Mouse (Mus musculus): ENCODE data around the gene Sh3bp5l. TPM values are rescaled to one million over a fixed set of nuclear protein-coding genes. Genes with fewer than 3 reads are reported as not detected.
"Not testable (repeated sequence)": the region's sequence is repeated elsewhere in the genome, so short reads cannot be mapped to it uniquely, and the experiment has no call there.

Sh3bp5l gene
- polyA plus RNA-seq, 1 experiment from 2014 or later, result 19.5 TPM

- not testable (repeated sequence) for ATAC-seq (ENCODE audit: insufficient number of reproducible peaks, insufficient read depth, low FRiP score, low read depth); H3K9me3 ChIP-seq (ENCODE audit: control insufficient read depth, low read length); H3K4me1 ChIP-seq (ENCODE audit: control insufficient read depth in 2 of 2, insufficient read depth in 2 of 2, low read length in 2 of 2); H3K27me3 ChIP-seq (ENCODE audit: control insufficient read depth, insufficient read depth, low read length); H3K27ac ChIP-seq (replicated peaks in 1 of 2; ENCODE audit: control insufficient read depth in 1 of 2, insufficient read depth in 1 of 2, low read depth in 2 of 2, low read length in 2 of 2); H3K4me3 ChIP-seq (ENCODE audit: control insufficient read depth in 1 of 2, insufficient read depth in 1 of 2, low read depth in 1 of 2, low read length in 2 of 2); H3K4me2 ChIP-seq (ENCODE audit: low read length); H3K9ac ChIP-seq (ENCODE audit: low read length); H3K36me3 ChIP-seq (ENCODE audit: control insufficient read depth, insufficient read depth, low read length)
- no CpG with 5 or more reads among the region's 6 CpGs for WGBS
Measured at GRCm38 (mm10) chr11:58362562-58362961, 32.0 kb downstream of the Sh3bp5l start.

GRCm38 (mm10) chr11:58364454-58364853, 33.9 kb downstream of the Sh3bp5l start:
- Histone ChIP-seq H3K9me3 (ENCODE audit: control insufficient read depth, low read length) (no peaks in the 10 kb centered on the region), H3K4me2 (ENCODE audit: low read length) (no peak overlapping the region), H3K27ac (replicated peaks in 1 of 2; ENCODE audit: control insufficient read depth in 1 of 2, insufficient read depth in 1 of 2, low read depth in 2 of 2, low read length in 2 of 2) (no peak overlapping the region), H3K9ac (ENCODE audit: low read length) (no peak overlapping the region), H3K36me3 (ENCODE audit: control insufficient read depth, insufficient read depth, low read length) (no peaks in the 10 kb centered on the region), H3K4me1 (ENCODE audit: control insufficient read depth in 2 of 2, insufficient read depth in 2 of 2, low read length in 2 of 2) (no peaks in the 10 kb centered on the region), H3K27me3 (ENCODE audit: control insufficient read depth, insufficient read depth, low read length) (no peaks in the 10 kb centered on the region), H3K4me3 (ENCODE audit: control insufficient read depth in 1 of 2, insufficient read depth in 1 of 2, low read depth in 1 of 2, low read length in 2 of 2) (no peak overlapping the region)
- no peak for ATAC-seq (ENCODE audit: insufficient number of reproducible peaks, insufficient read depth, low FRiP score, low read depth)
- 65% methylated on average over 3 of the region's 3 CpGs for WGBS

- H3K9me3 ChIP-seq (ENCODE audit: control insufficient read depth, low read length); H3K4me2 ChIP-seq (ENCODE audit: low read length); ATAC-seq (ENCODE audit: insufficient number of reproducible peaks, insufficient read depth, low FRiP score, low read depth); H3K4me1 ChIP-seq (ENCODE audit: control insufficient read depth in 2 of 2, insufficient read depth in 2 of 2, low read length in 2 of 2); H3K27ac ChIP-seq (replicated peaks in 1 of 2; ENCODE audit: control insufficient read depth in 1 of 2, insufficient read depth in 1 of 2, low read depth in 2 of 2, low read length in 2 of 2); H3K4me3 ChIP-seq (ENCODE audit: control insufficient read depth in 1 of 2, insufficient read depth in 1 of 2, low read depth in 1 of 2, low read length in 2 of 2); H3K27me3 ChIP-seq (ENCODE audit: control insufficient read depth, insufficient read depth, low read length); H3K36me3 ChIP-seq (ENCODE audit: control insufficient read depth, insufficient read depth, low read length); H3K9ac ChIP-seq (ENCODE audit: low read length): not testable (repeated sequence)
- WGBS, result no CpG with 5 or more reads among the region's 6 CpGs
Measured at GRCm38 (mm10) chr11:58366191-58366590, 35.7 kb downstream of the Sh3bp5l start.

- H3K4me1 ChIP-seq (ENCODE audit: control insufficient read depth in 2 of 2, insufficient read depth in 2 of 2, low read length in 2 of 2), result no peaks in the 10 kb centered on the region
- H3K9me3 ChIP-seq (ENCODE audit: control insufficient read depth, low read length), result no peaks in the 10 kb centered on the region
- ATAC-seq (ENCODE audit: insufficient number of reproducible peaks, insufficient read depth, low FRiP score, low read depth), result no peak
- H3K27me3 ChIP-seq (ENCODE audit: control insufficient read depth, insufficient read depth, low read length), result no peaks in the 10 kb centered on the region
- no peak overlapping the region for H3K27ac ChIP-seq (replicated peaks in 1 of 2; ENCODE audit: control insufficient read depth in 1 of 2, insufficient read depth in 1 of 2, low read depth in 2 of 2, low read length in 2 of 2)
- no peak overlapping the region for H3K4me2 ChIP-seq (ENCODE audit: low read length)
- H3K4me3 ChIP-seq (ENCODE audit: control insufficient read depth in 1 of 2, insufficient read depth in 1 of 2, low read depth in 1 of 2, low read length in 2 of 2), result no peak overlapping the region
- H3K36me3 ChIP-seq (ENCODE audit: control insufficient read depth, insufficient read depth, low read length), result no peaks in the 10 kb centered on the region
- 63% methylated on average over 2 of the region's 2 CpGs for WGBS
- no peak overlapping the region for H3K9ac ChIP-seq (ENCODE audit: low read length)
Measured at GRCm38 (mm10) chr11:58377273-58377672, 46.7 kb downstream of the Sh3bp5l start.

GRCm38 (mm10) chr11:58377686-58378085, 47.2 kb downstream of the Sh3bp5l start:
- Histone ChIP-seq H3K27me3 (ENCODE audit: control insufficient read depth, insufficient read depth, low read length) (no peaks in the 10 kb centered on the region), H3K4me3 (ENCODE audit: control insufficient read depth in 1 of 2, insufficient read depth in 1 of 2, low read depth in 1 of 2, low read length in 2 of 2) (no peak overlapping the region), H3K27ac (replicated peaks in 1 of 2; ENCODE audit: control insufficient read depth in 1 of 2, insufficient read depth in 1 of 2, low read depth in 2 of 2, low read length in 2 of 2) (no peak overlapping the region), H3K4me1 (ENCODE audit: control insufficient read depth in 2 of 2, insufficient read depth in 2 of 2, low read length in 2 of 2) (no peaks in the 10 kb centered on the region), H3K36me3 (ENCODE audit: control insufficient read depth, insufficient read depth, low read length) (no peaks in the 10 kb centered on the region), H3K9me3 (ENCODE audit: control insufficient read depth, low read length) (no peaks in the 10 kb centered on the region), H3K4me2 (ENCODE audit: low read length) (no peak overlapping the region), H3K9ac (ENCODE audit: low read length) (no peak overlapping the region)
- ATAC-seq (ENCODE audit: insufficient number of reproducible peaks, insufficient read depth, low FRiP score, low read depth), result no peak
- WGBS, result 65% methylated on average over 1 of the region's 1 CpGs

GRCm38 (mm10) chr11:58378763-58379278, 48.3 kb downstream of the Sh3bp5l start, which contains the start of gene Lypd8:
Lypd8 (plus strand) TSS chr11:58379043.
- Histone ChIP-seq H3K9ac (ENCODE audit: low read length) (no peak within 1 kb of the TSS), H3K36me3 (ENCODE audit: control insufficient read depth, insufficient read depth, low read length) (no peaks in the 10 kb centered on the region), H3K9me3 (ENCODE audit: control insufficient read depth, low read length) (no peaks in the 10 kb centered on the region), H3K27ac (replicated peaks in 1 of 2; ENCODE audit: control insufficient read depth in 1 of 2, insufficient read depth in 1 of 2, low read depth in 2 of 2, low read length in 2 of 2) (no peak within 1 kb of the TSS), H3K27me3 (ENCODE audit: control insufficient read depth, insufficient read depth, low read length) (no peaks in the 10 kb centered on the region), H3K4me2 (ENCODE audit: low read length) (no peak within 1 kb of the TSS), H3K4me1 (ENCODE audit: control insufficient read depth in 2 of 2, insufficient read depth in 2 of 2, low read length in 2 of 2) (no peaks in the 10 kb centered on the region), H3K4me3 (ENCODE audit: control insufficient read depth in 1 of 2, insufficient read depth in 1 of 2, low read depth in 1 of 2, low read length in 2 of 2) (no peak within 1 kb of the TSS)
- ATAC-seq (ENCODE audit: insufficient number of reproducible peaks, insufficient read depth, low FRiP score, low read depth), result no peak
- 88% methylated on average over 3 of the region's 3 CpGs for WGBS

- WGBS, result 75% methylated on average over 1 of the region's 1 CpGs
Measured at GRCm38 (mm10) chr11:58379516-58379915, 49.0 kb downstream of the Sh3bp5l start.

GRCm38 (mm10) chr11:58382471-58382870, 51.9 kb downstream of the Sh3bp5l start:
- no peak overlapping the region for H3K9ac ChIP-seq (ENCODE audit: low read length)
- no peaks in the 10 kb centered on the region for H3K27me3 ChIP-seq (ENCODE audit: control insufficient read depth, insufficient read depth, low read length)
- H3K4me2 ChIP-seq (ENCODE audit: low read length), result no peak overlapping the region
- H3K36me3 ChIP-seq (ENCODE audit: control insufficient read depth, insufficient read depth, low read length), result no peaks in the 10 kb centered on the region
- H3K4me3 ChIP-seq (ENCODE audit: control insufficient read depth in 1 of 2, insufficient read depth in 1 of 2, low read depth in 1 of 2, low read length in 2 of 2), result no peak overlapping the region
- no peak overlapping the region for H3K27ac ChIP-seq (replicated peaks in 1 of 2; ENCODE audit: control insufficient read depth in 1 of 2, insufficient read depth in 1 of 2, low read depth in 2 of 2, low read length in 2 of 2)
- no peaks in the 10 kb centered on the region for H3K9me3 ChIP-seq (ENCODE audit: control insufficient read depth, low read length)
- ATAC-seq (ENCODE audit: insufficient number of reproducible peaks, insufficient read depth, low FRiP score, low read depth), result no peak
- H3K4me1 ChIP-seq (ENCODE audit: control insufficient read depth in 2 of 2, insufficient read depth in 2 of 2, low read length in 2 of 2), result no peaks in the 10 kb centered on the region
- WGBS, result 87% methylated on average over 6 of the region's 6 CpGs

More at GRCm38 (mm10) chr11:58379516-58379915, 49.0 kb downstream of the Sh3bp5l start:
- Histone ChIP-seq H3K36me3 (ENCODE audit: control insufficient read depth, insufficient read depth, low read length) (no peaks in the 10 kb centered on the region), H3K9me3 (ENCODE audit: control insufficient read depth, low read length) (no peaks in the 10 kb centered on the region), H3K4me3 (ENCODE audit: control insufficient read depth in 1 of 2, insufficient read depth in 1 of 2, low read depth in 1 of 2, low read length in 2 of 2) (no peak overlapping the region), H3K27ac (replicated peaks in 1 of 2; ENCODE audit: control insufficient read depth in 1 of 2, insufficient read depth in 1 of 2, low read depth in 2 of 2, low read length in 2 of 2) (no peak overlapping the region), H3K27me3 (ENCODE audit: control insufficient read depth, insufficient read depth, low read length) (no peaks in the 10 kb centered on the region), H3K4me2 (ENCODE audit: low read length) (no peak overlapping the region), H3K4me1 (ENCODE audit: control insufficient read depth in 2 of 2, insufficient read depth in 2 of 2, low read length in 2 of 2) (no peaks in the 10 kb centered on the region), H3K9ac (ENCODE audit: low read length) (no peak overlapping the region)
- ATAC-seq (ENCODE audit: insufficient number of reproducible peaks, insufficient read depth, low FRiP score, low read depth), result no peak

Data from heart, embryonic 14.5 days (tissue).